Mouse (Mus musculus) forebrain, postnatal 0 days (tissue): ENCODE data around the gene Rfx3. TPM values are rescaled to one million over a fixed set of nuclear protein-coding genes. Genes with fewer than 3 reads are reported as not detected.

Source experiments
- ATAC-seq: fragments of 200-750 bp; cut with Nextera tagmentation; 2 replicates; pipeline ENCODE4 v1.8.0; 2017; ENCODE audit warnings: mild to moderate bottlenecking, moderate library complexity
- DNase-seq: peaks from one replicate; pipeline ENCODE4 v3.0.0-alpha.2; 2015
- H3K27ac ChIP-seq: fragments of 300-500 bp; sonication (generic); 2 replicates; pipeline ENCODE4 v1.5.1; 2014; ENCODE audit warnings: low read depth, mild to moderate bottlenecking, antibody characterized with exemption, low read length, moderate library complexity, mixed read lengths
- H3K27me3 ChIP-seq: fragments of 300-500 bp; sonication (generic); 2 replicates; pipeline ENCODE4 v1.6.1; 2014; ENCODE audit warnings: mild to moderate bottlenecking, low read length, mixed read lengths; ENCODE audit not compliant: insufficient read depth
- H3K36me3 ChIP-seq: fragments of 300-500 bp; sonication (generic); 2 replicates; pipeline ENCODE4 v1.6.1; 2014; ENCODE audit warnings: mild to moderate bottlenecking, moderate library complexity; ENCODE audit not compliant: insufficient read depth
- H3K4me1 ChIP-seq: fragments of 300-500 bp; sonication (generic); 2 replicates; pipeline ENCODE4 v1.6.1; 2014; ENCODE audit warnings: antibody characterized with exemption; ENCODE audit not compliant: insufficient read depth
- H3K4me2 ChIP-seq: fragments of 300-500 bp; sonication (generic); 2 replicates; pipeline ENCODE4 v1.6.1; 2014; ENCODE audit warnings: low read depth, mild to moderate bottlenecking, moderate library complexity
- H3K4me3 ChIP-seq: fragments of 300-500 bp; sonication (generic); 2 replicates; pipeline ENCODE4 v1.5.1; 2014; ENCODE audit warnings: low read depth, low read length, mixed read lengths
- H3K9ac ChIP-seq: fragments of 300-500 bp; sonication (generic); 2 replicates; pipeline ENCODE4 v1.6.1; 2014; ENCODE audit warnings: mild to moderate bottlenecking
- H3K9me3 ChIP-seq: fragments of 300-500 bp; sonication (generic); 2 replicates; pipeline ENCODE4 v1.6.1; 2016; ENCODE audit warnings: low read length
- CTCF ChIP-seq: sonication (generic); IDR thresholded peaks from 2 replicates; pipeline ENCODE4 v1.5.1; 2016; ENCODE audit warnings: antibody characterized with exemption, control low read depth, low read depth
- WGBS: fragments of 180-500 bp; shearing (Covaris S2); extraction: QIAGEN DNeasy Blood & Tissue Kit; methylation state at CpG from one replicate; pipeline ENCODE4 v1.1.7; 2014; 5-methylcytosine and 5-hydroxymethylcytosine counted together
- polyA plus RNA-seq: library from polyadenylated mRNA; unstranded; fragments of >200 nt; fragmentation: Nextera tagmentation; extraction: Ambion mirVana; gene quantifications from 2 replicates; pipeline ENCODE4 v1.2.1, GENCODE M21; 2015
- total RNA-seq: library from RNA; depleted of rRNA; stranded (reverse); fragments of >200 nt; gene quantifications from 2 replicates; pipeline ENCODE4 v1.2.3, GENCODE M21; 2014

Rfx3 gene
- total and polyA plus RNA-seq, 2 experiments from 2014 or later: 19.4 to 42.5 TPM

DNA sequence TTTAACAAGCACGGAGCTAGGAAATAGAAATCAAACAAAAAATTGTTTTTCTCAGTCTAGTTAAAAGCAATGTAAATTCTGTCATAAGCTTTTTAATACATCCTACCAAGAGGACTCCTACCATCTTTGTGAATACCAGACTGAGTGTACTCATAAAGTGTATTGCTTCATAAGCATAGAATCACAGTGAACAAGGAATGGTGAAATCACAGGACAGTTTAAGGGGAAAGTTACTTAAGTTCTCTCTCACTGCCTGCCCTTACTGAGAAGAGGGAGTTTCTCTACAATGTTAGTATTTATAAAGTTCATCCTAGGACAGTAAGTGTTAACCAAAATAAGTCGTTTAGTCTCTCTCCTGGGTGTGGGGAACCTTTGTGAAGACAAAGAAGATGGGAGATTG, 133.5 kb downstream of the Rfx3 start:
- Histone ChIP-seq H3K9me3 (no peaks in the 10 kb centered on the region), H3K4me2 (no peak overlapping the region), H3K27ac (no peak overlapping the region), H3K4me1 (no peaks in the 10 kb centered on the region), H3K27me3 (no peaks in the 10 kb centered on the region), H3K4me3 (no peak overlapping the region), H3K36me3 (no peaks in the 10 kb centered on the region), H3K9ac (no peak overlapping the region)
- WGBS: 75% methylated on average over 2 of the region's 2 CpGs
- DNase-seq (no peak), ATAC-seq (no peak)
- no peak for TF ChIP-seq CTCF

DNA sequence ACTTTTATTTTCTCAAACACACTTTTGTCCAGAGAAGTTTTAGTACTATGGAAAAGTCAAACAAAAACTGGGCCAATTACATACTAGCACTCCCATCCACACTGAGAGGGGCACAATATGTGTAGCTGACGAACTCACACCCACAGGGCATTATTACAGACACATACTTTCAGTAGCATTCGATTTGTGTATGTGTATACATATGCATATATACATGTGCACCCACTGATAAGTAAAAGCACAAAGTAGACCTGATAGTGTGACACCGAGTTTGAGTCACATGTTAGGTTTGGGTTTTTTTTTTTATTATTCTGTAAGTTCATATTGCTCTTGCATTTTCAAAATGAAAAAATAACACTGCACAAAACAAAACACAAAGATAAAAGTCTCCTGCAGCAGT, 140.2 kb downstream of the Rfx3 start:
- ATAC-seq (no peak), DNase-seq (no peak)
- H3K4me1 ChIP-seq: no peaks in the 10 kb centered on the region
- H3K9me3 ChIP-seq: no peaks in the 10 kb centered on the region
- H3K36me3 ChIP-seq: no peaks in the 10 kb centered on the region
- no peak overlapping the region for H3K4me2 ChIP-seq
- no peak for TF ChIP-seq CTCF
- WGBS: 90% methylated on average over 3 of the region's 3 CpGs
- no peaks in the 10 kb centered on the region for H3K27me3 ChIP-seq
- H3K9ac ChIP-seq: no peak overlapping the region
- H3K4me3 ChIP-seq: no peak overlapping the region
- no peak overlapping the region for H3K27ac ChIP-seq

DNA sequence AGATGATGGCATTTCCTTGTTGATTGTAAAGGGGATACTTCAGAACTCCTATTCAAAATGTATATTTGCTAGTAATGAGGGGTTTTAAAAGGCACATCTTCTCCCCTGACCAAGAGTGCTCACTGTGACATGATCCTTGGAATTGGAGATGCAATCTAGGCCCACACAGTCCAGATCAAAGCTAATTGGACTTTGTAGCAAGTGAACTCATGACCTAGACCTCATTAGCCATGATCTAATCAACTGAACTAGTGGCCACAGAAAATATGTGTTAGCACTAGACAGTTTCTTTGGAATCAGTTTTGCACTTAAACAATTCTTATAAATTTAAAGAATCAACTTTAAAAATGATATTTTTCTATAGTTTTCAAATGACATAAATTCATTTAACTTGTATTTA, 151.3 kb downstream of the Rfx3 start:
- ATAC-seq: no peak
- no peak for TF ChIP-seq CTCF
- H3K9ac ChIP-seq: no peak overlapping the region

DNA sequence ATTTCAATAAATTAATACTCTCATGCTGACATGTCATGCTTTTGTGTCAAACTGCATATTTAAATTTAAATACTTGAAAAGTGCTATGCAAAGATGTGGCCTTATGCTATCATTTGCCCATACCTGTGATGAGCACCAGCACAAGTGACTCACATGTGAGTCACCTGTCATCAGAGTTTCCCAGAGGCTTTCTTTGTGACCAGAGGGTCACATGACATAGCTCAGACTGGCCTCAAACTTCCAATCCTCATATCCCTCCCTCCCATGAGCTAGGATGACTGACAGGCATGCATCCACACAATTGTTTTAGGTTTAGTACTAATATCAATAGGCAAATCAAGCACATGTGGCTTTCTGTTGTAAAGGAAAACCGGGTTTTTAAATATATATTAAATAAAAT, 162.0 kb downstream of the Rfx3 start:
- Histone ChIP-seq H3K9ac (no peak overlapping the region), H3K27me3 (no peaks in the 10 kb centered on the region), H3K27ac (no peak overlapping the region), H3K36me3 (no peaks in the 10 kb centered on the region), H3K9me3 (no peaks in the 10 kb centered on the region), H3K4me3 (no peak overlapping the region), H3K4me2 (no peak overlapping the region), H3K4me1 (no peaks in the 10 kb centered on the region)
- no peak for TF ChIP-seq CTCF
- no peak for ATAC-seq
- no peak for DNase-seq
- 95% methylated on average over 1 of the region's 1 CpGs for WGBS

More for the DNA sequence above, 151.3 kb downstream of the Rfx3 start:
- H3K4me1 ChIP-seq: no peaks in the 10 kb centered on the region
- no peak overlapping the region for H3K4me3 ChIP-seq
- no peak overlapping the region for H3K4me2 ChIP-seq
- no peak for DNase-seq
- no peaks in the 10 kb centered on the region for H3K27me3 ChIP-seq
- H3K27ac ChIP-seq: no peak overlapping the region
- no peaks in the 10 kb centered on the region for H3K9me3 ChIP-seq
- no peaks in the 10 kb centered on the region for H3K36me3 ChIP-seq

DNA sequence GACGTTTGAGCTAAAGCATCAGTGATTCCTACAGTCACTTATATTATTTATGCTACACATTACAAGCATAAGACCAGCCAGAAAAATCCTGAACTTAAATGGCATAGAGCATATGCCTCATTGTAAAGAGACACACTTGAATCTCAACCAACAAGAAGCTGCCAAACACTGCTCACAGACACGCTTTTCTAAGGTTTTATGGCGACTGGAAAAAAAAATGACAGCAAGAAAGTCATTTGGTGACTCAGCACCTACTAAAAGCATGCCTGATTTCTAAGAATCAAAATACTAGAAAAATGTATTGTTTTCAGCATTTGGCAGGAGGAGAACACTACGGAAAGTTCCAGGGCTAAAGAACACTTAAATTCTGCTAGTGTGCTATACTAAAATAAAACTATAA, 163.9 kb downstream of the Rfx3 start:
- Histone ChIP-seq H3K27me3 (no peaks in the 10 kb centered on the region), H3K4me3 (no peak overlapping the region), H3K4me1 (no peaks in the 10 kb centered on the region), H3K9ac (no peak overlapping the region), H3K4me2 (no peak overlapping the region), H3K36me3 (no peaks in the 10 kb centered on the region), H3K27ac (no peak overlapping the region), H3K9me3 (no peaks in the 10 kb centered on the region)
- ATAC-seq (no peak), DNase-seq (no peak)
- no peak for TF ChIP-seq CTCF
- WGBS: 60% methylated on average over 4 of the region's 4 CpGs

DNA sequence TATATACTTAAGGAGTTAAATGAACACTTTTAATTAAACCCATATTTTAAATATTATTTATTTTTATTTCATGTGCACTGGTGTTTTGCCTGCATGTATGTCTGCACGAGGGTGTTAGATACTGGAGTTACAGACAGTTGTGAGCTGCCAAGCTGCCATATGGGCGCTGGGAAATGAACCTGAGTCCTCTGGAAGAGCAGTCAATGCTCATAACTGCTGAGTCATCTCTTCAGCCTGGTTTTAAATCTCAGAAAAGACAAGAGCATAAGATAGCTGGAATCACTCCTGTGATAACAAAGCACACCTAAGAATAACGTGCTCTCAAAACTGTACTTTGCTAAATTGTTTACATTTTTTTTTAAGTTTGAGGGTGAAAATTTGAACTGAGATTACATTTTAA, 172.3 kb downstream of the Rfx3 start:
- no peak for ATAC-seq
- H3K4me1 ChIP-seq: no peaks in the 10 kb centered on the region
- no peak for DNase-seq
- no peaks in the 10 kb centered on the region for H3K36me3 ChIP-seq
- H3K9ac ChIP-seq: no peak overlapping the region
- 74% methylated on average over 3 of the region's 3 CpGs for WGBS
- H3K27me3 ChIP-seq: no peaks in the 10 kb centered on the region
- H3K4me2 ChIP-seq: no peak overlapping the region
- H3K9me3 ChIP-seq: no peaks in the 10 kb centered on the region
- H3K27ac ChIP-seq: no peak overlapping the region
- no peak overlapping the region for H3K4me3 ChIP-seq
- no peak for TF ChIP-seq CTCF

DNA sequence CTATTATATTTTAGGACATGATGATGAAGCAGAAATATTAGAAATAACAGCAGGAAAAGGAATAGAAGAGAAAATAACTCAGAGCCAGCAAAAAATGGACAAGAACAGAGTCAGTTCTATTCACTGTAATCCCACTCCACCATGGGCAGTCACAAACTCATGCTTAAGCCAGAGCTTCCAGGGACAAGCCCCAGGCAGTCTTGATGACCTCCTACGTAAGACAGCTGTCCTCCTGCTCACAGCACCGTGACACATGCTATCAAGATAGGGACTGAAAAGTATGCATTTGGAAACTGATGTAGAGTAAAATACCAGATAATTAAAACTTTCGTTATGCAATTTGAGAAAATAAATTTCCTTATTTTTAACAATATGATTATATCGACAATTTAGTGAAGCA, 172.9 kb downstream of the Rfx3 start:
- no peak overlapping the region for H3K27ac ChIP-seq
- DNase-seq (no peak), ATAC-seq (no peak)
- WGBS: 82% methylated on average over 4 of the region's 4 CpGs
- H3K4me2 ChIP-seq: no peak overlapping the region
- no peak overlapping the region for H3K4me3 ChIP-seq
- TF ChIP-seq CTCF: no peak
- H3K9me3 ChIP-seq: no peaks in the 10 kb centered on the region
- H3K4me1 ChIP-seq: no peaks in the 10 kb centered on the region
- no peak overlapping the region for H3K9ac ChIP-seq
- H3K36me3 ChIP-seq: no peaks in the 10 kb centered on the region
- no peaks in the 10 kb centered on the region for H3K27me3 ChIP-seq

DNA sequence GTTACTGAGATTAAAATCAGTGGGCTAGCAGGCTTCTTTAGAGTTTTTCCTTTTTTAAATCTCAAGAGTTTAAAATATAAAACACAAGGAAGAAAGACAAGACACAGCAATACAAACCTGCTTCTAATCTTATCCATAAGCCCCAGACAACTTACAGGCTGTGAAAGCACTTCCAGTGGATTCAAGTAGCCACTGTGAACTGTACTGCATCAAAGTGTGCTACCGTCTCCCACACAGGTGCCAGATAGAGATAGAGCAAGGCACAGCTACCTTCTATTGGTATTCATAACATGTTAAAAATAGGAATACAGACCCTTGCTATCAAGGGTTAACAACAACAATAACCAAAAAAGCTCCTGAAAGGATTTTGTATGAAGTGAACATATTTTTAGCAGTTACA, 178.5 kb downstream of the Rfx3 start:
- 72% methylated on average over 1 of the region's 1 CpGs for WGBS
- Histone ChIP-seq H3K4me1 (peaks cover 4% of the 10 kb centered on the region; the same call in 1 of the 2 replicates), H3K36me3 (no peaks in the 10 kb centered on the region), H3K4me2 (no peak overlapping the region), H3K27me3 (no peaks in the 10 kb centered on the region), H3K9me3 (no peaks in the 10 kb centered on the region), H3K4me3 (no peak overlapping the region), H3K9ac (no peak overlapping the region), H3K27ac (no peak overlapping the region)
- no peak for TF ChIP-seq CTCF
- ATAC-seq (no peak), DNase-seq (no peak)
